Mouse (Mus musculus) kidney, postnatal 0 days (tissue): ENCODE measurements around the gene Nav1. TPM values are rescaled to one million over a fixed set of nuclear protein-coding genes. Genes with fewer than 3 reads are reported as not detected.
A peak's percentile ranks its signal among the peaks of the same experiment; 100 is the strongest.

Source experiments
- ATAC-seq: fragments of 200-750 bp; cut with Nextera tagmentation; replicated peaks from 2 replicates; pipeline ENCODE4 v1.8.0; 2017; ENCODE audit warnings: low read depth, moderate number of reproducible peaks, moderate TSS enrichment, moderate library complexity; ENCODE audit not compliant: low FRiP score
- DNase-seq: peaks from one replicate; pipeline ENCODE4 v3.0.0-alpha.2; 2016; ENCODE audit warnings: low spot score
- H3K27ac ChIP-seq: fragments of 300-500 bp; sonication (generic); 2 replicates; pipeline ENCODE4 v1.5.1; 2014; ENCODE audit warnings: mild to moderate bottlenecking
- H3K27me3 ChIP-seq: fragments of 300-500 bp; sonication (generic); 2 replicates; pipeline ENCODE4 v1.6.1; 2014; ENCODE audit warnings: low read length, mixed read lengths; ENCODE audit not compliant: insufficient read depth
- H3K36me3 ChIP-seq: fragments of 300-500 bp; sonication (generic); 2 replicates; pipeline ENCODE4 v1.6.1; 2014; ENCODE audit warnings: low read length, mixed read lengths; ENCODE audit not compliant: insufficient read depth
- H3K4me1 ChIP-seq: fragments of 300-500 bp; sonication (generic); replicated peaks from 2 replicates; pipeline ENCODE4 v1.6.1; 2014; ENCODE audit warnings: antibody characterized with exemption, low read length, mixed read lengths; ENCODE audit not compliant: insufficient read depth
- H3K4me2 ChIP-seq: fragments of 300-500 bp; sonication (generic); 2 replicates; pipeline ENCODE4 v1.6.1; 2014; ENCODE audit warnings: mild to moderate bottlenecking, low read length, moderate library complexity, mixed read lengths
- H3K4me3 ChIP-seq: fragments of 300-500 bp; sonication (generic); replicated peaks from 2 replicates; pipeline ENCODE4 v1.5.1; 2014; ENCODE audit warnings: low read depth, low read length
- H3K9ac ChIP-seq: fragments of 300-500 bp; sonication (generic); 2 replicates; pipeline ENCODE4 v1.6.1; 2014; ENCODE audit warnings: low read depth, low read length
- H3K9me3 ChIP-seq: fragments of 300-500 bp; sonication (generic); replicated peaks from 2 replicates; pipeline ENCODE4 v1.6.1; 2016; ENCODE audit warnings: low read length, inconsistent platforms, mixed read lengths
- CTCF ChIP-seq: IDR thresholded peaks from 2 replicates; pipeline ENCODE4 v1.5.1; 2016; ENCODE audit warnings: antibody characterized with exemption, low read depth, mild to moderate bottlenecking, moderate library complexity
- WGBS: fragments of 180-500 bp; shearing (Covaris S2); extraction: QIAGEN DNeasy Blood & Tissue Kit; methylation state at CpG from one replicate; pipeline ENCODE4 v1.1.7; 2014; 5-methylcytosine and 5-hydroxymethylcytosine counted together
- polyA plus RNA-seq: library from polyadenylated mRNA; unstranded; fragments of >200 nt; fragmentation: Nextera tagmentation; extraction: Ambion mirVana; gene quantifications from 2 replicates; pipeline ENCODE4 v1.2.1, GENCODE M21; 2015

Gene Nav1
- polyA plus RNA-seq, 1 experiment from 2014 or later, result 9.1 TPM

DNA sequence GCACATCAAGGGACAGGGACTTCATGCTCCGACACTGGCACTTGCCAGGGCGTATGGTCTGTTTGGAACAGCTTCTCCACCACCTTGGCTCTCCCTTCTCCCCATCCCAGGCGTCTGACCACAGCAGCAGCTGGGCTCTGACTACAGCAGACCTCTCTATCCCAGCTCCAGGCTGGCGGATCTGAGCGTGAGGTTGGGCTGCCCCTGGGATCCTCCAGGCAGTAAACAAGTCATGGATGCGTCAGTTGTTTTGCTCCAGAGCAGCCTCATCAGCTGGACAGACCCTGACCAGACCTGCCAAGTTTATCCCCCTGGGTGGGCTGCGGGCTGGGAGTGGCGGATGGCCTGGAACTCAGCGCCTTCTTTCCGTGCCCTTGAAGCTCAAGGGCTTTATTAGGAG is 76.0 kb downstream of the Nav1 start:
- 51% methylated on average over 10 of the region's 10 CpGs for WGBS
- DNase-seq (peak; percentile 73), ATAC-seq (peak; percentile 55; the same call in 1 of the 2 replicates)
- H3K9ac ChIP-seq, result no peak overlapping the region
- no peaks in the 10 kb centered on the region for H3K9me3 ChIP-seq
- peaks cover 4% of the 10 kb centered on the region; the same call in 1 of the 2 replicates for H3K4me1 ChIP-seq
- 0 out of 2 replicates have a peak, but pooled peaks cover 3% of the 10 kb centered on the region for H3K36me3 ChIP-seq
- H3K27me3 ChIP-seq, result no peaks in the 10 kb centered on the region
- no peak for TF ChIP-seq CTCF
- no peak overlapping the region for H3K4me3 ChIP-seq
- no peak overlapping the region for H3K4me2 ChIP-seq
- H3K27ac ChIP-seq, result peak overlapping the region; percentile 36

GRCm38 (mm10) chr1:135524518-135524860 is 82.6 kb downstream of the Nav1 start:
- H3K4me2 ChIP-seq, result no peak overlapping the region
- ATAC-seq (no peak), DNase-seq (no peak)
- peak overlapping the region; percentile 54 for H3K27ac ChIP-seq
- no peak for TF ChIP-seq CTCF
- no peaks in the 10 kb centered on the region for H3K9me3 ChIP-seq
- 53% methylated on average over 4 of the region's 4 CpGs for WGBS
- no peak overlapping the region for H3K4me3 ChIP-seq
- H3K4me1 ChIP-seq, result no peaks in the 10 kb centered on the region; the same call in 1 of the 2 replicates
- 0 out of 2 replicates have a peak overlapping the region, but pooled peaks have one; percentile 37 for H3K9ac ChIP-seq
- H3K36me3 ChIP-seq, result no peaks in the 10 kb centered on the region
- H3K27me3 ChIP-seq, result no peaks in the 10 kb centered on the region

- DNase-seq, result peak; percentile 77
- 42% methylated on average over 12 of the region's 12 CpGs for WGBS
Observed at GRCm38 (mm10) chr1:135523780-135524517, 83.1 kb downstream of the Nav1 start.

DNA sequence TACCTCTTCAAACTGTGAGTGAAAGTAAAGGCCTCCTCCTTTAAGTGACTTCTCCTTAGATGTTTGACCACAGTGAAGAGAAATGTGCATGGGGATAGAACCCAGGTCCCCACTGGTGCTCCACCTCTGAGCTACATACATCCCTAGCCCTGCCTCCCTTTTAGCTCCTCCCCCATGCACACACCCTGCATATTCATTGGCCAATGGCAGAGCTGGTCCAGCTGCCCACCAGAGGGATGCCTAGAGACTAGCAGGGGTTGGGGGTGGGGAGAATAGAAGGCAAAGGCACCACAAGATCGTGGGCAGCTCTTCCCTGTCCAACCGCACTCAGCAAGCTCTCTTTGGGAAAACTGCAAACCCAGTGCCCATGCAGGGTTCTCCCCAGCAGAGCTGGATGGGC is 83.8 kb downstream of the Nav1 start:
- Histone ChIP-seq H3K9me3 (no peaks in the 10 kb centered on the region), H3K36me3 (no peaks in the 10 kb centered on the region), H3K27me3 (no peaks in the 10 kb centered on the region), H3K4me1 (no peaks in the 10 kb centered on the region; the same call in 1 of the 2 replicates), H3K9ac (no peak overlapping the region), H3K4me3 (no peak overlapping the region), H3K4me2 (no peak overlapping the region), H3K27ac (peak overlapping the region; percentile 54; the same call in 1 of the 2 replicates)
- TF ChIP-seq CTCF, result no peak
- ATAC-seq (0 out of 2 replicates have a peak, but pooled peaks have one; percentile 33), DNase-seq (no peak)
- WGBS, result 68% methylated on average over 2 of the region's 2 CpGs

More at GRCm38 (mm10) chr1:135523780-135524517, 83.1 kb downstream of the Nav1 start:
- Histone ChIP-seq H3K9ac (no peak overlapping the region), H3K4me2 (no peak overlapping the region), H3K36me3 (no peaks in the 10 kb centered on the region), H3K27me3 (no peaks in the 10 kb centered on the region), H3K27ac (peak overlapping the region; percentile 54), H3K9me3 (no peaks in the 10 kb centered on the region), H3K4me3 (no peak overlapping the region), H3K4me1 (no peaks in the 10 kb centered on the region; the same call in 1 of the 2 replicates)
- no peak for TF ChIP-seq CTCF
- no peak for ATAC-seq

- WGBS, result 83% methylated on average over 13 of the region's 13 CpGs
- H3K4me1 ChIP-seq, result no peaks in the 10 kb centered on the region; the same call in none of the 2 replicates
- DNase-seq, result no peak
- no peaks in the 10 kb centered on the region for H3K27me3 ChIP-seq
- no peak overlapping the region for H3K9ac ChIP-seq
- no peak overlapping the region for H3K27ac ChIP-seq
- no peak for ATAC-seq
- no peak overlapping the region for H3K4me3 ChIP-seq
- no peak overlapping the region for H3K4me2 ChIP-seq
- no peaks in the 10 kb centered on the region for H3K36me3 ChIP-seq
- H3K9me3 ChIP-seq, result no peaks in the 10 kb centered on the region
- no peak for TF ChIP-seq CTCF
Observed at GRCm38 (mm10) chr1:135520550-135521168, 86.4 kb downstream of the Nav1 start.

DNA sequence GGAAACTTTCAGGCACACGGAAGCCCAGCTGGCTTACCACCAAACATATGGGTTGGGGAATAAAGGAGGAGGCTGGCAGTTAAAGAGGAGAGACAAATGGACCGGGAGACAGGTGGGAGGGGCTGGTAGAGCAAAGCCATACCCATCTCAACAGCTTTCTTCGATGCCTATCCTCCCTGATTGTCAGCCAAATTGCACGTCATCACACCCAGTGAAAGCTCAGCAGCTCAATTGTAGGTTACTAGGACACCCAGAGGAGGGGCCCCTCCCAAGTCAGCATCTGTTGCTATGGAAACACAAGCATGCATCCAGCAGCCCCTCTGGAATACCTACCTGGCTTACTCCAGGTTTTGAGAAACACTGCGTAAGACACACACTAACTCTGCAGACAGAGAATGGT is 88.4 kb downstream of the Nav1 start:
- Histone ChIP-seq H3K27me3 (no peaks in the 10 kb centered on the region), H3K36me3 (no peaks in the 10 kb centered on the region), H3K9ac (no peak overlapping the region), H3K4me3 (no peak overlapping the region), H3K4me2 (no peak overlapping the region), H3K27ac (no peak overlapping the region), H3K9me3 (no peaks in the 10 kb centered on the region), H3K4me1 (no peaks in the 10 kb centered on the region; the same call in 1 of the 2 replicates)
- DNase-seq, result no peak
- no peak for TF ChIP-seq CTCF
- ATAC-seq, result no peak
- 38% methylated on average over 5 of the region's 5 CpGs for WGBS
